Mouse (Mus musculus): ENCODE results near the gene Prr18. TPM values are rescaled to one million over a fixed set of nuclear protein-coding genes. Genes with fewer than 3 reads are reported as not detected.
"Not testable (repeated sequence)": the region's sequence is repeated elsewhere in the genome, so short reads cannot be mapped to it uniquely, and the experiment has no call there.

The Prr18 gene
- 0.05 and 0.13 TPM in 2 replicates for polyA plus RNA-seq (2014; fragmentation: Nextera tagmentation; extraction: Ambion mirVana)

DNA sequence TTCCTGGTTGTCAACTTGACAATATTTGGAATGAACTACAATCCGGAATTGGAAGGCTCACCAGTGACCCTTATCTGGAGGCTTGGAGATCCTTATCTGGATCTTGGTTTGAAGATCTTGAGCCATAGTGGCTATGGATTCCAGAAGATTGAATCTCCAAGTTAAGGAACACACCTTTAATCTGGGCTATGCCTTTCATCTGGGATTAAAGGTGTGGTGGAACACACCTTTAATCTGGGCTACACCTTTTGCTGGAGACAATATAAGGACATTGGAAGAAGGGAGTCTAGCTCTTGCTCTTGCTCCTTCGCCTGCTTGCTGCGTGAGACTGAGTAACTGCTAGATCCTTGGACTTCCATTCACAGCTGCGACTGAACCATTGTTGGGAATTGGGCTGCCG lies at the start of gene Prr18:
Gene Prr18 (plus strand): TSS at position 301 of the 400 bp plus-strand sequence.
- Histone ChIP-seq H3K27me3 (replicated peaks; ENCODE audit: control insufficient read depth, insufficient read depth, low read length) (peaks cover 40% of the 10 kb centered on the region), H3K4me1 (replicated peaks; ENCODE audit: control insufficient read depth, insufficient read depth, low read length) (peaks cover 10% of the 10 kb centered on the region; the same call in 1 of the 2 replicates)
- ATAC-seq (replicated peaks; ENCODE audit: low FRiP score); DNase-seq (ENCODE audit: low spot score); H3K9me3 ChIP-seq (ENCODE audit: control insufficient read depth, low read length); H3K36me3 ChIP-seq (ENCODE audit: control insufficient read depth, insufficient read depth, low read length); H3K27ac ChIP-seq (ENCODE audit: low read depth, low read length); H3K9ac ChIP-seq (ENCODE audit: low read depth, low read length); H3K4me3 ChIP-seq (ENCODE audit: low read depth, low read length); H3K4me2 ChIP-seq: not testable (repeated sequence)
- WGBS: no CpG with 5 or more reads among the region's 5 CpGs

- no peaks in the 10 kb centered on the region for H3K9me3 ChIP-seq (ENCODE audit: control insufficient read depth, low read length)
- no peak overlapping the region for H3K4me3 ChIP-seq (ENCODE audit: low read depth, low read length)
- ATAC-seq (replicated peaks; ENCODE audit: low FRiP score) (no peak), DNase-seq (ENCODE audit: low spot score) (no peak)
- no peak overlapping the region for H3K4me2 ChIP-seq
- no peak overlapping the region for H3K9ac ChIP-seq (ENCODE audit: low read depth, low read length)
- WGBS: 89% methylated on average over 3 of the region's 3 CpGs
- H3K27me3 ChIP-seq (replicated peaks; ENCODE audit: control insufficient read depth, insufficient read depth, low read length): no peaks in the 10 kb centered on the region
- H3K4me1 ChIP-seq (replicated peaks; ENCODE audit: control insufficient read depth, insufficient read depth, low read length): no peaks in the 10 kb centered on the region; the same call in 1 of the 2 replicates
- H3K27ac ChIP-seq (ENCODE audit: low read depth, low read length): no peak overlapping the region
- H3K36me3 ChIP-seq (ENCODE audit: control insufficient read depth, insufficient read depth, low read length): 0 out of 2 replicates have a peak, but pooled peaks cover 3% of the 10 kb centered on the region
Observed at GRCm38 (mm10) chr17:8289993-8290679, 47.1 kb upstream of the Prr18 start.

GRCm38 (mm10) chr17:8290736-8291135 lies 46.5 kb upstream of the Prr18 start:
- Histone ChIP-seq H3K27me3 (replicated peaks; ENCODE audit: control insufficient read depth, insufficient read depth, low read length) (no peaks in the 10 kb centered on the region), H3K36me3 (ENCODE audit: control insufficient read depth, insufficient read depth, low read length) (0 out of 2 replicates have a peak, but pooled peaks cover 3% of the 10 kb centered on the region), H3K9ac (ENCODE audit: low read depth, low read length) (no peak overlapping the region), H3K4me1 (replicated peaks; ENCODE audit: control insufficient read depth, insufficient read depth, low read length) (no peaks in the 10 kb centered on the region), H3K27ac (ENCODE audit: low read depth, low read length) (no peak overlapping the region), H3K4me3 (ENCODE audit: low read depth, low read length) (no peak overlapping the region), H3K4me2 (no peak overlapping the region), H3K9me3 (ENCODE audit: control insufficient read depth, low read length) (no peaks in the 10 kb centered on the region)
- no peak for DNase-seq (ENCODE audit: low spot score)
- ATAC-seq (replicated peaks; ENCODE audit: low FRiP score): no peak

- ATAC-seq (replicated peaks; ENCODE audit: low FRiP score) (no peak), DNase-seq (ENCODE audit: low spot score) (no peak)
- H3K9ac ChIP-seq (ENCODE audit: low read depth, low read length): no peak overlapping the region
- no peak overlapping the region for H3K27ac ChIP-seq (ENCODE audit: low read depth, low read length)
- H3K4me3 ChIP-seq (ENCODE audit: low read depth, low read length): no peak overlapping the region
- H3K36me3 ChIP-seq (ENCODE audit: control insufficient read depth, insufficient read depth, low read length): no peaks in the 10 kb centered on the region
- H3K4me1 ChIP-seq (replicated peaks; ENCODE audit: control insufficient read depth, insufficient read depth, low read length): no peaks in the 10 kb centered on the region
- H3K4me2 ChIP-seq: no peak overlapping the region
- H3K27me3 ChIP-seq (replicated peaks; ENCODE audit: control insufficient read depth, insufficient read depth, low read length): no peaks in the 10 kb centered on the region; the same call in 1 of the 2 replicates
- H3K9me3 ChIP-seq (ENCODE audit: control insufficient read depth, low read length): no peaks in the 10 kb centered on the region
Observed at GRCm38 (mm10) chr17:8295825-8296224, 41.4 kb upstream of the Prr18 start.

DNA sequence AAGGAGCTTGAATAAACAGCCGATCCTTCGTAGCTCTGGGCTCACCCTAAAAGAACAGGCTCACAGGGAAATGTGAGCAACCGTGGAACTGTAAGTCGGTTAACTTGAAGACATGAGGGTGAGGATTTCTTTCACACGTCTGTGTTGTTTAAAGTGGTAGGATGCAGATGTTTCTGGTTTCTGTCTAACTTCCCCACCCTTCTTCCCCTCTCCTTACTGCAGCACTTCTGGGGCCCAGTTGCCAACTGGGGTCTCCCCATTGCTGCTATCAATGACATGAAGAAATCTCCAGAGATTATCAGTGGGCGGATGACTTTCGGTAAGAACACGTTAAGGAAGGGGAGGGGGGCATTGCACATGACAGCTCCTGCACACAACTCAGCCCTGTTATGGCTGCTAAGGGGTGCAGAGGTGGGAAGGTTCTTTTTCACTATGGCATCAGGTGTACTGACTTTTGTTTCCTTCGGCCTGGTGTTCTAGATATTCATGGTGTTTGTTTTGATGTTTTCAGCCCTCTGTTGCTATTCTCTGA lies 40.9 kb upstream of the Prr18 start:
- Histone ChIP-seq H3K4me1 (replicated peaks; ENCODE audit: control insufficient read depth, insufficient read depth, low read length) (no peaks in the 10 kb centered on the region), H3K27me3 (replicated peaks; ENCODE audit: control insufficient read depth, insufficient read depth, low read length) (no peaks in the 10 kb centered on the region; the same call in 1 of the 2 replicates), H3K36me3 (ENCODE audit: control insufficient read depth, insufficient read depth, low read length) (no peaks in the 10 kb centered on the region), H3K9me3 (ENCODE audit: control insufficient read depth, low read length) (no peaks in the 10 kb centered on the region), H3K4me3 (ENCODE audit: low read depth, low read length) (no peak overlapping the region), H3K27ac (ENCODE audit: low read depth, low read length) (no peak overlapping the region), H3K9ac (ENCODE audit: low read depth, low read length) (no peak overlapping the region), H3K4me2 (no peak overlapping the region)
- WGBS: 79% methylated on average over 9 of the region's 9 CpGs
- DNase-seq (ENCODE audit: low spot score) (no peak), ATAC-seq (replicated peaks; ENCODE audit: low FRiP score) (no peak)

GRCm38 (mm10) chr17:8297746-8298145 lies 39.5 kb upstream of the Prr18 start:
- no peak for DNase-seq (ENCODE audit: low spot score)
- H3K4me2 ChIP-seq: no peak overlapping the region
- WGBS: 79% methylated on average over 5 of the region's 5 CpGs
- no peaks in the 10 kb centered on the region for H3K9me3 ChIP-seq (ENCODE audit: control insufficient read depth, low read length)
- H3K27me3 ChIP-seq (replicated peaks; ENCODE audit: control insufficient read depth, insufficient read depth, low read length): no peaks in the 10 kb centered on the region; the same call in 1 of the 2 replicates
- no peak for ATAC-seq (replicated peaks; ENCODE audit: low FRiP score)
- no peak overlapping the region for H3K4me3 ChIP-seq (ENCODE audit: low read depth, low read length)
- no peaks in the 10 kb centered on the region for H3K4me1 ChIP-seq (replicated peaks; ENCODE audit: control insufficient read depth, insufficient read depth, low read length)
- no peak overlapping the region for H3K9ac ChIP-seq (ENCODE audit: low read depth, low read length)
- H3K27ac ChIP-seq (ENCODE audit: low read depth, low read length): no peak overlapping the region
- H3K36me3 ChIP-seq (ENCODE audit: control insufficient read depth, insufficient read depth, low read length): no peaks in the 10 kb centered on the region

- H3K9ac ChIP-seq (ENCODE audit: low read depth, low read length): no peak overlapping the region
- 83% methylated on average over 2 of the region's 2 CpGs for WGBS
- ATAC-seq (replicated peaks; ENCODE audit: low FRiP score): no peak
Observed at GRCm38 (mm10) chr17:8298281-8298680, 39.0 kb upstream of the Prr18 start.

DNA sequence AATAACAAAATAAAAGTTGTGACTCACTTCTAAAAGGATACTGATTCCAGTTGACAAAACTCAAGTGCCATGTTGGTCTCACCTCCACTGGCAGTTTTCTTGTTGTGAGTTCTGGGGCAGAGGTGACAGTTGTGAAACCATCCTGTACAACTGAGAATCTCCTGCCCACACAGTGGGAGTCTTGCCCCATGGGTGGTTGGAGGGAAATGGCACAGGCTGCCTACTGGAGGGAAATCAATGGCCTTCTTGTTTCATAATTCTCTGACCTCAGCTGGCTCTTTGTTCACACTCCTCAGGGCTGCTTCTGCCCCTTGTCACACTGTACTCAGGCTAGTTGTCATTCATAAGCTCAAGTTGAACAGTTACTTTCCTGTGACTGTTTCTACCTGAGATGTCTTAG lies 37.7 kb upstream of the Prr18 start:
- H3K27me3 ChIP-seq (replicated peaks; ENCODE audit: control insufficient read depth, insufficient read depth, low read length): no peaks in the 10 kb centered on the region; the same call in 1 of the 2 replicates
- ATAC-seq (replicated peaks; ENCODE audit: low FRiP score) (no peak), DNase-seq (ENCODE audit: low spot score) (no peak)
- no peak overlapping the region for H3K9ac ChIP-seq (ENCODE audit: low read depth, low read length)
- H3K27ac ChIP-seq (ENCODE audit: low read depth, low read length): no peak overlapping the region
- H3K4me3 ChIP-seq (ENCODE audit: low read depth, low read length): no peak overlapping the region
- H3K4me1 ChIP-seq (replicated peaks; ENCODE audit: control insufficient read depth, insufficient read depth, low read length): no peaks in the 10 kb centered on the region
- H3K36me3 ChIP-seq (ENCODE audit: control insufficient read depth, insufficient read depth, low read length): no peaks in the 10 kb centered on the region
- H3K9me3 ChIP-seq (ENCODE audit: control insufficient read depth, low read length): no peaks in the 10 kb centered on the region
- H3K4me2 ChIP-seq: no peak overlapping the region

More at GRCm38 (mm10) chr17:8298281-8298680, 39.0 kb upstream of the Prr18 start:
- no peak for DNase-seq (ENCODE audit: low spot score)
- H3K36me3 ChIP-seq (ENCODE audit: control insufficient read depth, insufficient read depth, low read length): no peaks in the 10 kb centered on the region
- H3K4me1 ChIP-seq (replicated peaks; ENCODE audit: control insufficient read depth, insufficient read depth, low read length): no peaks in the 10 kb centered on the region
- H3K4me3 ChIP-seq (ENCODE audit: low read depth, low read length): no peak overlapping the region
- H3K27me3 ChIP-seq (replicated peaks; ENCODE audit: control insufficient read depth, insufficient read depth, low read length): no peaks in the 10 kb centered on the region; the same call in 1 of the 2 replicates
- H3K9me3 ChIP-seq (ENCODE audit: control insufficient read depth, low read length): no peaks in the 10 kb centered on the region
- no peak overlapping the region for H3K27ac ChIP-seq (ENCODE audit: low read depth, low read length)
- H3K4me2 ChIP-seq: no peak overlapping the region

DNA sequence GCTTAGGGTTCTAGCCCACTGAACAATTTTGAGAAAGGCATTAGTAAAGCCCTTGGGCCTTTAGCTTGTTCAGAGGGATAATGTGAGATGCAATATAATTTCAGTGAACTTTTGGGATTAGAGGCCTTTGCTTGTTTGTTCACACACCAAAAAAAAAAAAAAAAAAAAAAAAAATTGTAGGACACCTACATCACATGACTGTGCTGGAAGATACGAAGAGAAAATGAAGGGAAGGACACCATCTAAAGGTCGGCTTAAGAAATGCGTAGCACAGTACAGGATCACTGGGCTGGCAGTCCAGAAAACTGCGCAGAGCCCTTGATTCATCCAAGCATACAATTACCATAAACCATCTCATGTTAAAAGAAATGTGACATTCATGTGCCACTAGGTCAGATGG lies 35.7 kb upstream of the Prr18 start:
- Histone ChIP-seq H3K9ac (ENCODE audit: low read depth, low read length) (no peak overlapping the region), H3K36me3 (ENCODE audit: control insufficient read depth, insufficient read depth, low read length) (no peaks in the 10 kb centered on the region), H3K4me3 (ENCODE audit: low read depth, low read length) (no peak overlapping the region), H3K27ac (ENCODE audit: low read depth, low read length) (no peak overlapping the region), H3K4me1 (replicated peaks; ENCODE audit: control insufficient read depth, insufficient read depth, low read length) (no peaks in the 10 kb centered on the region), H3K4me2 (no peak overlapping the region), H3K27me3 (replicated peaks; ENCODE audit: control insufficient read depth, insufficient read depth, low read length) (no peaks in the 10 kb centered on the region; the same call in 1 of the 2 replicates), H3K9me3 (ENCODE audit: control insufficient read depth, low read length) (no peaks in the 10 kb centered on the region)
- DNase-seq (ENCODE audit: low spot score) (no peak), ATAC-seq (replicated peaks; ENCODE audit: low FRiP score) (no peak)
- 79% methylated on average over 4 of the region's 4 CpGs for WGBS

Measured in liver, embryonic 11.5 days (tissue).